Mouse (Mus musculus): ENCODE data around the gene Gm28230. TPM values are rescaled to one million over a fixed set of nuclear protein-coding genes. Genes with fewer than 3 reads are reported as not detected.

The Gm28230 gene
- total and polyA plus RNA-seq, 3 experiments = 0.04 to 0.14 TPM; not detected in 1

DNA sequence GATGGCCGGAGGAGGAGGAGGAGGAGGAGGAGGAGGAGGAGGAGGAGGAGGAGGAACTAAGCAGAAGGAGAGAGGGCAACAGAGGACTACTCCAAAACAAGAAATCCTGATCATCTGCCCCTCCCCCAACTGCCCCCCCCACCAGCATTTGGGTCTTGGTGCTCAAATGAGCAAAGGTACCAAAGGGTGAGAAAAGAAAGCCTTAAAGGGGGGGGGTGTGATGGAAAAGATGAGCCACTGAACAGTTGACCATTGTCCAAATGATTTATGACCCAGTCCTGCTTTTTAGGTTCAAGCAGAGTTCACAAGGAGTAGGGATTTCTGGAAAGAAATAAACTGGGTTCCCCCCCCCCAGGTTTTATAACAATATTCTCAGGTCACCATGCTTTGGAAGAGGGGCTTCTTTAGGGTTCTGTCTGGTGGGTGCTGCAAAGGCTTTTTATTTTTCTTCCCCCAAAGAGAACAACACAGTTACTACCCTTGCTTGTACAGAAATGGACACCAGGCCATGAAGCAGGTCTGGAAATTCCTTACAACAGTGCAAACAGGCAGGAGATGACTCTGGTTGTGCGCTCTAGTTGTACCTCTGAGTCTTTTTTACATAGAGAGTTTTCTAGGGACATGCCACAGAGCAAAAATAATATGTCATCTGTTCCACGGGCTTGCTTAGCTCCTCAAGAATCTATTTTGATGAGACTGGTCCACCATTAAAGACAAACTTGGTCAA lies 14.9 kb downstream of the Gm28230 start:
- Histone ChIP-seq H3K9ac (ENCODE audit: low read depth, low read length) (no peak overlapping the region), H3K27me3 (ENCODE audit: control insufficient read depth, insufficient read depth, low read length) (peaks cover 30% of the 10 kb centered on the region), H3K4me1 (ENCODE audit: control insufficient read depth, insufficient read depth, low read length) (no peaks in the 10 kb centered on the region), H3K36me3 (ENCODE audit: control insufficient read depth, insufficient read depth, low read length) (no peaks in the 10 kb centered on the region), H3K27ac (no peak overlapping the region), H3K79me2 (replicated peaks; ENCODE audit: control insufficient read depth, insufficient read depth, low read length) (no peaks in the 10 kb centered on the region), H3K4me3 (no peak overlapping the region)
- 47% methylated on average over 2 of the region's 3 CpGs for WGBS
- intact Hi-C loops (cut with DNase I) = no loop called here
- DNase-seq = no peak
- TF ChIP-seq EP300 (IDR thresholded peaks at IDR 0.05; ENCODE audit: insufficient read depth, low read depth, low read length) = no peak
- TF ChIP-seq CTCF (IDR thresholded peaks at IDR 0.05) = no peak
- TF ChIP-seq POLR2A (IDR thresholded peaks at IDR 0.05; ENCODE audit: insufficient read depth, low read depth, low read length) = no peak

DNA sequence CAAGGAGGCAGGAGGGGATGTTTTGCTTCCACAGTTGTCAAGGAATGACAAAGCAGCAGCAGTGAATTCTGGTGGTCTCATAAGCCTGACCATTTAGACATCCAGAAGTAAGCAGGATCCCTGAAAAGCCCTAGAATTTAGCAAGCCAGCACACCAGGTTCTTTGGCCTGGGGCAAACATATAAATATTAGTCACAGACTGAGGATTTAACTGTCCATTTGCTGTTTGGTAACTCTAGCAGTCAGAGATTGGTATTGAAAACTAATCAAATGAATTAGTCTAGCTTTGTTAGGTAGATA lies 15.4 kb downstream of the Gm28230 start:
- no peak overlapping the region for H3K4me3 ChIP-seq
- no peak for DNase-seq
- H3K36me3 ChIP-seq (ENCODE audit: control insufficient read depth, insufficient read depth, low read length) = no peaks in the 10 kb centered on the region
- peaks cover 32% of the 10 kb centered on the region for H3K27me3 ChIP-seq (ENCODE audit: control insufficient read depth, insufficient read depth, low read length)
- H3K27ac ChIP-seq = no peak overlapping the region
- H3K79me2 ChIP-seq (replicated peaks; ENCODE audit: control insufficient read depth, insufficient read depth, low read length) = no peaks in the 10 kb centered on the region
- no peaks in the 10 kb centered on the region for H3K4me1 ChIP-seq (ENCODE audit: control insufficient read depth, insufficient read depth, low read length)
- intact Hi-C loops (cut with DNase I) = no loop called here
- H3K9ac ChIP-seq (ENCODE audit: low read depth, low read length) = no peak overlapping the region
- no peak for TF ChIP-seq EP300 (IDR thresholded peaks at IDR 0.05; ENCODE audit: insufficient read depth, low read depth, low read length)
- no peak for TF ChIP-seq CTCF (IDR thresholded peaks at IDR 0.05)
- no peak for TF ChIP-seq POLR2A (IDR thresholded peaks at IDR 0.05; ENCODE audit: insufficient read depth, low read depth, low read length)

DNA sequence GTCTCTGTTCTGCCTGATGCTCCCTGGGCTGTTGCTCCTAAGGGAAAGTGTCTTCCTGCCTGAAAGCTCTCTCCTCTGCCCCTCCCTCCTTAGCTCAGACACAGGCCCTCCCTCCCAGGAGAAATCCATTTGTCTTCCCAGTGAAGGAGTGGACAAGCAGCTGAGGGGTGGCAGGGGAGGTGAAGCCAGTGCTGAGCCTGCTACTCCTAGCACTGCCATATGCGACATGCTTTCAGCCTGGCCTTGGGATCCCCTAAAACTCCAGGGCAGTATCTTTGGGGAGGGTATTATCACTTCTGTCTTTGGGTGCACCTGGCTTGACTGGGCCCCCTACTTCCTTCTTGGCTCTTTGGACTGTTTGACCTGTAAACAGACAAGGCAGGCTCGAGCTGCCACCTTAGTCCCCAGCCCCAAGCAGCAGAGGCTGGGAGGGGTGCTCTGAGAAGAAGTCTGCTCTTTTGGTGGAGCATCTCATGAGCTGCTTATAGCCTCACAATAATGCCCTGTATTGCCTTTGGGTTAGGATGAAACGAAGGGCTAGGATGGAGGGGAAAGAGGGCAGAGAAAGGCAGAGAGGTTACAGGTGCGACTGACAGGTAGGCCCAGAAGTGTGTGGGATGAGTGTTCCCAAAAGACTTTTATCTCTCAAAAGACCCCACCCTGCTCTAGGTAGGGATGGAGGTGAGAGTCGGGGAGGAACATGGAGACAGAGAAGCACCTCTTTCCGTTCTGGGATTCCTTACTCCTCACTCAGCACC lies 19.2 kb downstream of the Gm28230 start:
- Histone ChIP-seq H3K4me3 (no peak overlapping the region), H3K27ac (no peak overlapping the region), H3K36me3 (ENCODE audit: control insufficient read depth, insufficient read depth, low read length) (no peaks in the 10 kb centered on the region), H3K27me3 (ENCODE audit: control insufficient read depth, insufficient read depth, low read length) (peaks cover 40% of the 10 kb centered on the region), H3K9ac (ENCODE audit: low read depth, low read length) (no peak overlapping the region), H3K79me2 (replicated peaks; ENCODE audit: control insufficient read depth, insufficient read depth, low read length) (no peaks in the 10 kb centered on the region), H3K4me1 (ENCODE audit: control insufficient read depth, insufficient read depth, low read length) (no peaks in the 10 kb centered on the region)
- TF ChIP-seq EP300 (IDR thresholded peaks at IDR 0.05; ENCODE audit: insufficient read depth, low read depth, low read length) (no peak), POLR2A (IDR thresholded peaks at IDR 0.05; ENCODE audit: insufficient read depth, low read depth, low read length) (no peak), CTCF (IDR thresholded peaks at IDR 0.05) (no peak)
- 12% methylated on average over 6 of the region's 6 CpGs for WGBS
- intact Hi-C loops (cut with DNase I) = no loop called here
- DNase-seq = no peak

DNA sequence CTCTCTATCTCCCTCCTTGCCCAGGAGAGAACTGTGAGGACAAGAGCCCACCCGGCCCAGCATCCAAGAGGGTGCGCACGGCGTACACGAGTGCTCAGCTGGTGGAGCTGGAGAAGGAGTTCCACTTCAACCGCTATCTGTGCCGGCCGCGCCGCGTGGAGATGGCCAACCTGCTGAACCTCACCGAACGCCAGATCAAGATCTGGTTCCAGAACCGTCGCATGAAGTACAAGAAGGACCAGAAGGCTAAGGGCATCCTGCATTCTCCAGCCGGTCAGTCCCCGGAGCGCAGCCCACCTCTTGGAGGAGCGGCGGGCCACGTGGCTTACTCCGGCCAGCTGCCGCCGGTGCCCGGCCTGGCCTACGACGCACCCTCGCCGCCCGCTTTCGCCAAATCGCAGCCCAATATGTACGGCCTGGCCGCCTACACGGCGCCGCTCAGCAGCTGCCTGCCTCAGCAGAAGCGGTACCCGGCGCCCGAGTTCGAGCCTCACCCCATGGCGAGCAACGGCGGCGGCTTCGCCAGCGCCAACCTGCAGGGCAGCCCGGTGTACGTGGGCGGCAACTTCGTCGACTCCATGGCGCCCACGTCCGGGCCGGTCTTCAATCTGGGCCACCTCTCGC lies 19.9 kb downstream of the Gm28230 start:
- Histone ChIP-seq H3K27ac (no peak overlapping the region), H3K27me3 (ENCODE audit: control insufficient read depth, insufficient read depth, low read length) (peaks cover 42% of the 10 kb centered on the region), H3K4me1 (ENCODE audit: control insufficient read depth, insufficient read depth, low read length) (no peaks in the 10 kb centered on the region), H3K79me2 (replicated peaks; ENCODE audit: control insufficient read depth, insufficient read depth, low read length) (no peaks in the 10 kb centered on the region), H3K9ac (ENCODE audit: low read depth, low read length) (no peak overlapping the region), H3K4me3 (no peak overlapping the region), H3K36me3 (ENCODE audit: control insufficient read depth, insufficient read depth, low read length) (no peaks in the 10 kb centered on the region)
- intact Hi-C loops (cut with DNase I) = no loop called here
- no peak for DNase-seq
- WGBS = 4% methylated on average over 50 of the region's 58 CpGs
- no peak for TF ChIP-seq CTCF (IDR thresholded peaks at IDR 0.05)
- no peak for TF ChIP-seq EP300 (IDR thresholded peaks at IDR 0.05; ENCODE audit: insufficient read depth, low read depth, low read length)
- TF ChIP-seq POLR2A (IDR thresholded peaks at IDR 0.05; ENCODE audit: insufficient read depth, low read depth, low read length) = no peak

DNA sequence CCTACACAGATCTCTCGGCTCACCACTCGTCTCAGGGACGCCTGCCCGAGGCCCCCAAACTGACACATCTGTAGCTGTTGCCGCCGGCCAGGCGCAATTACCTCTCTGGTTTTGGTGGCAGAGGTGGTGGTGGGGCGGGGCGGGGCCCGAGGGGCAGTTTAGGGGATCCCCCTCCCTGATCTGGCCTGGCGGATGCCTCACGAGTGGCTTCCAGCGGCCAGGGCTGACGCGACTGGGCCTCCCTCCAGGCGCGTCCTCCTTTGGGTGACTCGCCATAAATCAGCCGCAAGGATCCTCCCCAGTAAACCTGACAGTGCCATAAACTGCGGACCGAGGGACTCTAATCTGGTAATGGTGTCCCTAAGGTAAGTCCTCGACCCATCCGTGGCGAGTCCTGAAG lies 20.5 kb downstream of the Gm28230 start:
- TF ChIP-seq EP300 (IDR thresholded peaks at IDR 0.05; ENCODE audit: insufficient read depth, low read depth, low read length) = no peak
- TF ChIP-seq POLR2A (IDR thresholded peaks at IDR 0.05; ENCODE audit: insufficient read depth, low read depth, low read length) = no peak
- TF ChIP-seq CTCF (IDR thresholded peaks at IDR 0.05) = no peak
- intact Hi-C loops (cut with DNase I) = no loop called here
- H3K36me3 ChIP-seq (ENCODE audit: control insufficient read depth, insufficient read depth, low read length) = no peaks in the 10 kb centered on the region
- H3K9ac ChIP-seq (ENCODE audit: low read depth, low read length) = no peak overlapping the region
- peaks cover 43% of the 10 kb centered on the region for H3K27me3 ChIP-seq (ENCODE audit: control insufficient read depth, insufficient read depth, low read length)
- H3K79me2 ChIP-seq (replicated peaks; ENCODE audit: control insufficient read depth, insufficient read depth, low read length) = no peaks in the 10 kb centered on the region
- no peak overlapping the region for H3K4me3 ChIP-seq
- DNase-seq = no peak
- H3K27ac ChIP-seq = no peak overlapping the region
- 7% methylated on average over 24 of the region's 24 CpGs for WGBS
- no peaks in the 10 kb centered on the region for H3K4me1 ChIP-seq (ENCODE audit: control insufficient read depth, insufficient read depth, low read length)

DNA sequence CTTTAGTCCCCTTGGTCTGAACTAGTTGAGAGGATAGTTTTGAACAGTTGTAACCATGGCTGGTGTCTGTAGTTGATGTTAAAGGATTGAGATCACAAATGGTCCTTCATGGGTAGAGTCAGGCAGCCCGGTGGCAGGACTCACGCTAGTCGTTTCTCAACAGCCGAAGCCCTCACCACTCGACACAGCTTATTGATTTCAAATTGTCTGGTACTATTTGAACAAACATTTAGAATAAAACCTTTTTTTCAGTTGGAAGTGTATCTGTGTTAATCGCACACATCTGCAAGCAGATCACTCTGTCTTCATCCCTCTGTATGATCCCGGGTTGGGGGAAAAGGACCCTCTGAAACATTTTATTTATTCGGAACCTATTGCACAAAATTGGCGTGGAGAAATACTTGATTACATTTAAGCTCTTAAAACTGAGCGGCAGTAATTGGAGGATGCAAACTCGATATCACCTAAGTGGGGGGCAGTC lies 21.2 kb downstream of the Gm28230 start:
- Histone ChIP-seq H3K27ac (no peak overlapping the region), H3K27me3 (ENCODE audit: control insufficient read depth, insufficient read depth, low read length) (peaks cover 45% of the 10 kb centered on the region), H3K4me1 (ENCODE audit: control insufficient read depth, insufficient read depth, low read length) (no peaks in the 10 kb centered on the region), H3K4me3 (no peak overlapping the region), H3K36me3 (ENCODE audit: control insufficient read depth, insufficient read depth, low read length) (no peaks in the 10 kb centered on the region), H3K9ac (ENCODE audit: low read depth, low read length) (no peak overlapping the region), H3K79me2 (replicated peaks; ENCODE audit: control insufficient read depth, insufficient read depth, low read length) (no peaks in the 10 kb centered on the region)
- DNase-seq = no peak
- TF ChIP-seq CTCF (IDR thresholded peaks at IDR 0.05) (no peak), POLR2A (IDR thresholded peaks at IDR 0.05; ENCODE audit: insufficient read depth, low read depth, low read length) (no peak), EP300 (IDR thresholded peaks at IDR 0.05; ENCODE audit: insufficient read depth, low read depth, low read length) (no peak)
- intact Hi-C loops (cut with DNase I) = no loop called here
- 25% methylated on average over 11 of the region's 11 CpGs for WGBS
